Mouse (Mus musculus) thymus, adult 18-20 months (tissue): ENCODE measurements around the gene Fbxw16.
"Not testable (repeated sequence)": the region's sequence is repeated elsewhere in the genome, so short reads cannot be mapped to it uniquely, and the experiment has no call there.

Experiments used
- DNase-seq, 2 experiments: peaks; one replicate each; pipeline ENCODE4 v3.0.0; 2022; ENCODE audit warnings: mixed read lengths in 2 of 2

Gene Fbxw16

GRCm38 (mm10) chr9:109449040-109449439 lies at the start of gene Fbxw16:
Gene Fbxw16 (minus strand): TSS chr9:109449140.
- DNase-seq = no peak

GRCm38 (mm10) chr9:109495775-109496174 lies 46.8 kb upstream of the Fbxw16 start, which contains the start of gene Fbxw19:
Gene Fbxw19 (minus strand): TSS chr9:109495875.
- DNase-seq = not testable (repeated sequence)

GRCm38 (mm10) chr9:109432956-109433355 lies 16.0 kb downstream of the Fbxw16 start:
- no peak for DNase-seq

- not testable (repeated sequence) for DNase-seq
These were observed 44.7 kb downstream of the Fbxw16 start, which contains the start of gene Fbxw22 for GRCm38 (mm10) chr9:109404196-109404595. Gene Fbxw22 (minus strand): TSS chr9:109404296.
